Mouse (Mus musculus): ENCODE data around the gene Tmprss12.

- TF ChIP-seq CTCF (conservative IDR thresholded peaks at IDR 0.05; ENCODE audit: low read length) = no peak
- no peak for TF ChIP-seq POU5F1 (IDR thresholded peaks at IDR 0.05; ENCODE audit: borderline replicate concordance, low read length)
Observed at GRCm38 (mm10) chr15:100236952-100237351, 43.7 kb upstream of the Tmprss12 start.
